Mouse (Mus musculus) brain, adult 10 weeks (tissue): Measurements from ENCODE around the gene Jmjd6. TPM values are rescaled to one million over a fixed set of nuclear protein-coding genes. Genes with fewer than 3 reads are reported as not detected.

ENCODE experiments used
- polyA plus RNA-seq: library from polyadenylated mRNA; stranded (reverse); fragments of 350-450 nt; fragmentation: Illumina TruSeq; extraction: RNeasy Lipid Tissue Mini Kit (QIAGEN cat#74804); gene quantifications from one replicate; pipeline ENCODE4 v1.2.3, GENCODE M21; 2015; ENCODE audit warnings: low read depth, low replicate concordance

Gene Jmjd6
- polyA plus RNA-seq, result 31.1 TPM

GRCm38 (mm10) chr11:116843261-116844233 lies at the start of gene Jmjd6, which contains the start of gene Mettl23:
Gene Jmjd6, minus strand, starts transcription at chr11:116843449.
Gene Mettl23, plus strand, starts transcription at chr11:116843278.

GRCm38 (mm10) chr11:116852891-116853511 lies 9.8 kb upstream of the Jmjd6 start, which contains the start of gene Srsf2:
Gene Srsf2, minus strand, starts transcription at chr11:116853094.

GRCm38 (mm10) chr11:116852291-116852890 lies 9.1 kb upstream of the Jmjd6 start, which contains the start of gene Mfsd11:
Gene Mfsd11, plus strand, starts transcription at chr11:116852440.

GRCm38 (mm10) chr11:116827534-116828165 lies 15.6 kb downstream of the Jmjd6 start, which contains the start of gene Mxra7:
Gene Mxra7, minus strand, starts transcription at chr11:116828046.

Other genes starting within 250 kb of the Jmjd6 start
- gene Rhbdf2, start 216.4 kb downstream of the Jmjd6 start, polyA plus RNA-seq, result 1.3 TPM
- 8.3 TPM for gene Prcd, start 189.9 kb downstream of the Jmjd6 start, polyA plus RNA-seq
- gene Cygb, start 189.1 kb downstream of the Jmjd6 start, polyA plus RNA-seq, result 52.6 TPM
- gene St6galnac1, start 67.9 kb downstream of the Jmjd6 start, polyA plus RNA-seq, result not detected
- 18.0 TPM for gene Mxra7, start 15.4 kb downstream of the Jmjd6 start, polyA plus RNA-seq
- 39.7 TPM for gene Mettl23, start 171 bp downstream of the Jmjd6 start, polyA plus RNA-seq
- gene Mfsd11, start 9.0 kb upstream of the Jmjd6 start, polyA plus RNA-seq, result 33.6 TPM
- gene Srsf2, start 9.6 kb upstream of the Jmjd6 start, polyA plus RNA-seq, result 166 TPM
- 45.9 TPM for gene Mgat5b, start 75.4 kb upstream of the Jmjd6 start, polyA plus RNA-seq